Mouse (Mus musculus) CH12.LX (cell line): ENCODE measurements around the gene Tcf7l1. TPM values are rescaled to one million over a fixed set of nuclear protein-coding genes. Genes with fewer than 3 reads are reported as not detected.

Source experiments
- DNase-seq: peaks from one replicate; pipeline ENCODE4 v3.0.0-alpha.2; 2013; ENCODE audit errors: extremely low read depth
- H3K27ac ChIP-seq: 2 replicates; pipeline ENCODE4 v1.5.1; 2012; ENCODE audit warnings: low read depth, mild to moderate bottlenecking, control low read depth, moderate library complexity; ENCODE audit not compliant: insufficient read depth
- H3K27me3 ChIP-seq: replicated peaks from 2 replicates; pipeline ENCODE3; 2012; ENCODE audit warnings: inconsistent platforms
- H3K36me3 ChIP-seq, 2 experiments: replicated peaks in 1 of 2; 2 replicates each; pipeline versions ENCODE3 to v1.6.1; 2012; ENCODE audit warnings: inconsistent platforms in 1 of 2, low read length in 1 of 2, mild to moderate bottlenecking in 1 of 2, mixed read lengths in 1 of 2, moderate library complexity in 1 of 2; ENCODE audit not compliant: control insufficient read depth in 1 of 2, insufficient read depth in 1 of 2
- H3K4me1 ChIP-seq, 2 experiments: 2 replicates each; pipeline ENCODE4 v1.6.1; 2012; ENCODE audit warnings: inconsistent platforms in 1 of 2, moderate library complexity in 1 of 2; ENCODE audit not compliant: insufficient read depth in 2 of 2, control insufficient read depth in 1 of 2
- H3K4me2 ChIP-seq: 2 replicates; pipeline ENCODE4 v1.6.1; 2012; ENCODE audit warnings: low read depth, mild to moderate bottlenecking, control low read depth; ENCODE audit not compliant: poor library complexity, insufficient read depth, severe bottlenecking
- H3K4me3 ChIP-seq, 3 experiments: fragments of 150-350 bp in 1 of 3; sonication (generic) in 1 of 3; replicated peaks in 1 of 3; 2 replicates each; pipeline versions ENCODE3 to v1.5.1; 2011 to 2012; ENCODE audit warnings: low read depth in 2 of 3, low read length in 2 of 3, mild to moderate bottlenecking in 2 of 3, moderate library complexity in 2 of 3, control low read depth in 1 of 3, improper control_type of control experiment in 1 of 3, inconsistent platforms in 1 of 3, mixed read lengths in 1 of 3; ENCODE audit not compliant: poor library complexity in 1 of 3
- H3K79me2 ChIP-seq: replicated peaks from 2 replicates; pipeline ENCODE4 v1.6.1; 2012; ENCODE audit warnings: mild to moderate bottlenecking, moderate library complexity; ENCODE audit not compliant: control insufficient read depth, poor library complexity, insufficient read depth, severe bottlenecking; ENCODE audit errors: extremely low read depth
- H3K9ac ChIP-seq: 2 replicates; pipeline ENCODE4 v1.6.1; 2012; ENCODE audit warnings: low read depth, mild to moderate bottlenecking, control low read depth, moderate library complexity; ENCODE audit not compliant: insufficient read depth
- H3K9me3 ChIP-seq: replicated peaks from 2 replicates; pipeline ENCODE3; 2012; ENCODE audit warnings: low read length, inconsistent platforms, mixed read lengths
- BHLHE40 ChIP-seq: IDR thresholded peaks from 2 replicates; pipeline ENCODE4 v1.6.1; 2011; ENCODE audit warnings: mild to moderate bottlenecking, low read depth, low read length, improper control_type of control experiment
- CHD1 ChIP-seq: IDR thresholded peaks from 2 replicates; pipeline ENCODE4 v1.6.1; 2012; ENCODE audit warnings: low read depth, low read length, improper control_type of control experiment, inconsistent platforms
- EP300 ChIP-seq: IDR thresholded peaks from 2 replicates; pipeline ENCODE4 v1.6.1; 2011; ENCODE audit warnings: low read length, improper control_type of control experiment
- ETS1 ChIP-seq: conservative IDR thresholded peaks from 2 replicates; pipeline ENCODE4 v1.6.1; 2012; ENCODE audit warnings: low read depth, mild to moderate bottlenecking, inconsistent platforms, low read length, improper control_type of control experiment, moderate library complexity
- GABPA ChIP-seq: IDR thresholded peaks from 2 replicates; pipeline ENCODE4 v1.6.1; 2012; ENCODE audit warnings: low read depth, low read length, improper control_type of control experiment, inconsistent platforms; ENCODE audit not compliant: insufficient replicate concordance
- HCFC1 ChIP-seq: IDR thresholded peaks from 2 replicates; pipeline ENCODE4 v1.6.1; 2012; ENCODE audit warnings: low read depth, mild to moderate bottlenecking, inconsistent platforms, low read length, improper control_type of control experiment
- IRF4 ChIP-seq: IDR thresholded peaks from 2 replicates; pipeline ENCODE4 v1.6.1; 2014; ENCODE audit warnings: low read depth, mild to moderate bottlenecking, inconsistent platforms, low read length, improper control_type of control experiment
- KAT2A ChIP-seq: IDR thresholded peaks from 2 replicates; pipeline ENCODE4 v1.6.1; 2012; ENCODE audit warnings: low read length, improper control_type of control experiment, inconsistent platforms; ENCODE audit not compliant: insufficient replicate concordance
- MAX ChIP-seq: IDR thresholded peaks from 2 replicates; pipeline ENCODE4 v1.6.1; 2011; ENCODE audit warnings: low read length, improper control_type of control experiment
- MEF2A ChIP-seq: IDR thresholded peaks from 2 replicates; pipeline ENCODE4 v1.6.1; 2014; ENCODE audit warnings: low read depth, mild to moderate bottlenecking, inconsistent platforms, low read length, improper control_type of control experiment, borderline replicate concordance
- NELFE ChIP-seq: IDR thresholded peaks from 2 replicates; pipeline ENCODE4 v1.6.1; 2011; ENCODE audit warnings: low read depth, low read length, improper control_type of control experiment
- NRF1 ChIP-seq: IDR thresholded peaks from 2 replicates; pipeline ENCODE4 v1.6.1; 2014; ENCODE audit warnings: low read depth, mild to moderate bottlenecking, inconsistent platforms, low read length, improper control_type of control experiment, moderate library complexity
- PAX5 ChIP-seq: IDR thresholded peaks from 2 replicates; pipeline ENCODE4 v1.6.1; 2012; ENCODE audit warnings: low read length, inconsistent platforms, mixed read lengths
- POLR2A ChIP-seq: IDR thresholded peaks from 2 replicates; pipeline ENCODE4 v1.6.1; 2011; ENCODE audit warnings: low read depth, mild to moderate bottlenecking, improper control_type of control experiment, low read length
- RAD21 ChIP-seq: IDR thresholded peaks from 2 replicates; pipeline ENCODE4 v1.6.1; 2011; ENCODE audit warnings: low read depth, mild to moderate bottlenecking, low read length, improper control_type of control experiment, moderate library complexity
- SIN3A ChIP-seq: IDR thresholded peaks from 2 replicates; pipeline ENCODE4 v1.6.1; 2012; ENCODE audit warnings: low read length, improper control_type of control experiment, inconsistent platforms
- SMC3 ChIP-seq: IDR thresholded peaks from 2 replicates; pipeline ENCODE4 v1.6.1; 2011; ENCODE audit warnings: low read depth, low read length, improper control_type of control experiment
- TBP ChIP-seq: conservative IDR thresholded peaks from 2 replicates; pipeline ENCODE4 v1.6.1; 2011; ENCODE audit warnings: low read depth, low read length, improper control_type of control experiment
- TCF12 ChIP-seq: IDR thresholded peaks from 2 replicates; pipeline ENCODE4 v1.6.1; 2014; ENCODE audit warnings: low read depth, mild to moderate bottlenecking, inconsistent platforms, low read length, improper control_type of control experiment
- USF1 ChIP-seq: IDR thresholded peaks from 2 replicates; pipeline ENCODE4 v1.6.1; 2014; ENCODE audit warnings: low read depth, mild to moderate bottlenecking, inconsistent platforms, low read length, improper control_type of control experiment
- ZKSCAN1 ChIP-seq: IDR thresholded peaks from 2 replicates; pipeline ENCODE4 v1.6.1; 2012; ENCODE audit warnings: low read depth, inconsistent platforms, low read length, improper control_type of control experiment, borderline replicate concordance
- dilution Hi-C: fragments of 300-500 bp; cut with MboI; formaldehyde crosslinking; loops from 2 replicates; pipeline ENCODE4 v1.14.3; 2020; ENCODE audit warnings: low sequenced_read_pairs; ENCODE audit not compliant: extremely low pct_unique_long_range_greater_than_20kb, extremely low pct_ligation_motif_present
- in situ Hi-C: fragments of 300-500 bp; cut with MboI; formaldehyde crosslinking; loops from 3 replicates; pipeline ENCODE4 v1.14.3; 2019; ENCODE audit warnings: low sequenced_read_pairs, low pct_ligation_motif_present, low pct_unique_long_range_greater_than_20kb, mixed read lengths
- polyA plus RNA-seq: library from polyadenylated mRNA; unstranded; fragments of >175 nt; gene quantifications from 2 replicates; pipeline ENCODE4 v1.2.1, GENCODE M21; 2012; ENCODE audit warnings: low read depth; ENCODE audit not compliant: insufficient read length
- total RNA-seq, 2 experiments: library from RNA; depleted of rRNA; stranded (reverse); fragments of 300-350 nt in 1 of 2; fragments of >200 nt in 1 of 2; gene quantifications; 2 replicates each; pipeline ENCODE4 v1.2.3; 2012 to 2014

Gene Tcf7l1
- total and polyA plus RNA-seq, 3 experiments = 0.13 to 9.9 (median 0.47) TPM

- TF ChIP-seq NELFE = no peak
- TF ChIP-seq, all 38 proteins: peak for 5
Observed at GRCm38 (mm10) chr6:72647383-72647820, 141.7 kb downstream of the Tcf7l1 start (continued).

GRCm38 (mm10) chr6:72645364-72645763 is 143.7 kb downstream of the Tcf7l1 start:
- no peak overlapping the region for H3K27ac ChIP-seq
- no peak overlapping the region for H3K9ac ChIP-seq
- DNase-seq = no peak
- H3K4me2 ChIP-seq = no peak overlapping the region
- in situ Hi-C loops = no loop called here
- dilution Hi-C loops = no loop called here
- H3K4me3 ChIP-seq = no peak overlapping the region
- TF ChIP-seq IRF4 (no peak), PAX5 (no peak), SIN3A (no peak), TCF12 (no peak), ZKSCAN1 (no peak), GABPA (no peak), NELFE (no peak), ETS1 (no peak), NRF1 (no peak), SMC3 (no peak), MAX (no peak), USF1 (no peak), CHD1 (no peak), MEF2A (no peak), HCFC1 (no peak)
- peaks cover 8 to 11% of the 10 kb centered on the region in 2 experiments for H3K4me1 ChIP-seq
- H3K27me3 ChIP-seq = no peaks in the 10 kb centered on the region
- H3K36me3 ChIP-seq = peaks cover 0 to 13% of the 10 kb centered on the region in 2 experiments
- no peaks in the 10 kb centered on the region for H3K9me3 ChIP-seq
- H3K79me2 ChIP-seq = no peaks in the 10 kb centered on the region

GRCm38 (mm10) chr6:72644576-72644975 is 144.5 kb downstream of the Tcf7l1 start:
- no peaks in the 10 kb centered on the region for H3K79me2 ChIP-seq
- peaks cover 8 to 11% of the 10 kb centered on the region in 2 experiments for H3K4me1 ChIP-seq
- no peak overlapping the region for H3K27ac ChIP-seq
- H3K27me3 ChIP-seq = no peaks in the 10 kb centered on the region
- H3K9ac ChIP-seq = no peak overlapping the region
- H3K36me3 ChIP-seq = peaks cover 0 to 14% of the 10 kb centered on the region in 2 experiments
- no peak overlapping the region for H3K4me2 ChIP-seq
- dilution Hi-C loops (no loop called here), in situ Hi-C loops (no loop called here)
- no peaks in the 10 kb centered on the region for H3K9me3 ChIP-seq
- DNase-seq = no peak
- H3K4me3 ChIP-seq = no peak overlapping the region
- TF ChIP-seq KAT2A = no peak
- no peak for TF ChIP-seq BHLHE40
- no peak for TF ChIP-seq NELFE
- TF ChIP-seq EP300 = no peak
- TF ChIP-seq RAD21 = no peak
- TF ChIP-seq TBP = no peak
- TF ChIP-seq MAX = no peak
- no peak for TF ChIP-seq IRF4
- no peak for TF ChIP-seq POLR2A
